Mouse (Mus musculus) megakaryocyte, embryonic 14.5 days (primary cell): ENCODE results near the gene Klhl3.

Experiments
- FLI1 ChIP-seq: IDR thresholded peaks from 2 replicates; pipeline ENCODE4 v1.6.1; 2012; ENCODE audit warnings: low read length, inconsistent platforms, mixed read lengths
- GATA1 ChIP-seq: IDR thresholded peaks from 3 replicates; pipeline ENCODE4 v1.6.1; 2012; ENCODE audit warnings: mixed read lengths, low read length, inconsistent platforms, borderline replicate concordance

- TF ChIP-seq FLI1 (no peak), GATA1 (no peak)
These were observed 30.3 kb downstream of the Klhl3 start for GRCm38 (mm10) chr13:58083048-58083447.
